Mouse (Mus musculus): ENCODE results near the gene Smad6.

Smad6 gene

GRCm38 (mm10) chr9:63959129-63959932 lies 62.5 kb downstream of the Smad6 start:
- DNase-seq (ENCODE audit: low read depth), result no peak

DNA sequence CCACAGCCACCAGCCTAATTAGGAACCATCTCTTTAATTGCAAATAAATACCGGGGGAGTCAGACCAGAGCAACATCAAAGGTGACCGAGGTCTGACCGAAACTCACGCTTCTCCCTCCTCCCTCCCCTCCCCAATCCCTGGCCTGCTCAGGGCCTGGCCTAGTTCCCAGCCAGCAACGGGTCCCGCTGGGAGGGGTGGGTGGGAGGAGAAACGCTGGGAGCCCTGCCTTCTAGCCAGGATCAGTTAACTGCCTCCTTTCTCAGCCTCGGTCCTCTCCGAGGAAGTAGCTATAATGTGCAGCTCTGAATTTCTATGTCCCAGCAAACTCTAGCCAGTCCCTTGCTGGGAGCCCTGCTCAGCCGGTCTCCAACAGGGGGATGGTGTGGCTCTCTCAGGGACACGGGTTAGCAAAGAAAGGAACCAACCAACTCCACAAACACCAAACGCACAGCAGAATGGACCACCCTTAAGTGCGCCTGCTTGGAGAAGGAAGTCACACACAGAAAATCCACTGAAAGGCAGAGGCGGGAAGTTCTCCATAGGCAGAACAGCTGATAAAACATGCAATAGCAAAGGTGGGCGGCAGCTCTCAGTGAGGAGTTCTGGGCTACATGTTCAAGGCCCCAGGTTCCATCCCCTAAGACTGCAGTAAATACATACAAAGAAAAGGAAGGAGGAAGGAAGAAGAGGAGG lies 63.4 kb downstream of the Smad6 start:
- DNase-seq (ENCODE audit: low read depth), result no peak

DNA sequence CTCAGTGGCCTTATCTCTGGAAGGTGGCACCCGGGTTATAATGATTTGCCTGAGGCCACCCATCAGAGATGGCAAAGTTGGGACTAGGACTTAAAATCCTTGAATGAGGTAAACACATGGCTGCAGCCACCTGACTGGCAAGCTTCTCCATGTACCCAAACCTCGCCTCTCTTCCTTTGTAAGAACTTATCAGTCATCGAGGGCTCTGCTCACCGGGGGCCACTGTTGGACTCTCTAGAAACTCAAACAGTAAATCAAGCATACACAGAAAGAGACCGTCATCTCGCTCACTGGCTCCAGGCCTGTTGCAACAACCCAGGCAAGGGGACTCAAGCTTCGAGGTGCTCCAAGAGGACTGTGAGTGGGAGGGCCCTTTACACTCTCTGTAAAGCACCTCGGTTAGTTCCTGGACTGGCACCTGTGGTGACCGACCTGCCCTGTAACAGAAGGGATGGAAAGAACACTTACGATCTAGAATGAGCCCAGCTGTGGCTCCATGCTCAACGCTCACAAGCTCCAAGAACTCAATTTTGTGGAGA lies 64.1 kb downstream of the Smad6 start:
- DNase-seq (ENCODE audit: low read depth), result no peak

DNA sequence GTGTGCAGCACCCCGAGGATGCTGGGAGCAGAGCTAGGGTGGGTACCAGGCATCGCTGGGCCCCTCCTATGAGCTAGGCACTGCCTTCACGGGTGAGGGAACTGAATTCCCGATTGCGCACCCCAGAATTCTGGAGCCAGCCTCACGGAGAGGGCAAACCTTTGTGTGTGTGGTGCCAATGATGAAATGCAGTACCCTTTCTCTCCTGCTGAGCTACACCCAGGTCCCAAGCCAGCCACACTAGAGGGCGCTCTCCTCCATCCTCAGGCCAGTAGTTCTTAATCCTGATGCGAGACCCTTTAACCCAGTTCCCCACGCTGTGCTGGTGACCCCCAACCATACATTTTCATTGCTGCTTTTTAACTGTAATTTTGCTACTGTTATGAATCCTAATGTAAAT lies 65.8 kb downstream of the Smad6 start:
- DNase-seq (ENCODE audit: low read depth), result peak; percentile 66

DNA sequence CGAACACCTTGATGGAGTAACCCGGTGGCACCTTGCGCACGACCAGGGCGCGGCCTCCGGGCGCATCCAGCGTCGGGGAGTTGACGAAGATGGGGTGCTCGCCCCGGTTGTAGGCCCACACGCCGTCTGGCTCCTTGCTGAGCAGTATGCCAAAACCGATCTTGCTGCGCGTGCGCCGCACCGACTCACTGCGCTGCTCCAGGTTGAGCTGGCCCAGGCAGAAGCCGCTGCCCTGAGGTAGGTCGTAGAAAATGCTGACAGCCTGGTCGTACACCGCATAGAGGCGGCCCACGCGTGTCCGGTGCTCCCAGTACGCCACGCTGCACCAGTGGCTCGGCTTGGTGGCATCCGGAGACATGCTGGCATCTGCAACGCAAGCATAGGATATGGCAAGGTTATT lies 68.2 kb downstream of the Smad6 start:
- no peak for DNase-seq (ENCODE audit: low read depth)

GRCm38 (mm10) chr9:63952591-63952990 lies 69.3 kb downstream of the Smad6 start:
- DNase-seq (ENCODE audit: low read depth), result no peak

DNA sequence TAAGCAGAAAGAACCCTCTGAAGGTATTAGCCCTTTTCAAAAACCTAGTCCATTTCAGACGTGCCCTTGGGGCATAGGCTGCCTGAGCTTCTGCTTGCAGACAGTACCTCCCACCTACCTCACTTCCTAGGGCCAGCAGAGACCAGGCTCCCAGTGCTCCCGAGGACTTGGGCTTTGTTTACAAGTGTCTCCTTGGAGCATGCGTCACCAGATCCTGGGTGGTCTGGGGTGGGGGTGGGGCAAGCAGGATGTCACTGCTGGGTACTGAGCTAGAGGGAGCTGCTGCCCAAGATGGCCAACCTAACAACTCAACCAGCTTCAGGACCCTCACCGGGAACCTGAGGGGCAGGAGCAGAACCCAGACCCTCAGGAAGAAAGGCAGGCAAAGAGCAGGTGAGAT lies 71.5 kb downstream of the Smad6 start:
- DNase-seq (ENCODE audit: low read depth), result no peak

GRCm38 (mm10) chr9:63949393-63949792 lies 72.5 kb downstream of the Smad6 start:
- DNase-seq (ENCODE audit: low read depth), result no peak

DNA sequence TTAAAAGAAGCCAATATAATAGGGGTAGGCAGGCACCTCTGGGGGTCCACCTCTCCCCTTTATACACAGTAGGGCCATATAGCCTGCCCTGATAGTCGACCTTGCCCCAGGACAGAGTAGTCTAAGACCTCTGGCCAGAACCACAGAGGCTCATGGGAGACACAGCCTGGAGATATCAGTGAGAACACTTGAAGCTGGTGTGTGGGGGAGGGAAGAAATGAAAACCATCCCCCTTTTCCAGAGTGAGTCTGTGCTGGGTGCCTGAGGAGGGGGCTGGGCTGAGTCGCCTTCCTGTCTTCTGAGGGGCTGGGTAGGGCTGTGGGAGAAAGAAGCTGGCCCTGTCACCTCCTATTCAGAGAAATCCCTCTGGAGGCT lies 79.3 kb downstream of the Smad6 start:
- no peak for DNase-seq (ENCODE audit: low read depth)

GRCm38 (mm10) chr9:63941747-63942607 lies 79.9 kb downstream of the Smad6 start:
- DNase-seq (ENCODE audit: low read depth), result no peak

GRCm38 (mm10) chr9:63936256-63936655 lies 85.6 kb downstream of the Smad6 start:
- no peak for DNase-seq (ENCODE audit: low read depth)

- DNase-seq (ENCODE audit: low read depth), result no peak
These were observed 88.8 kb downstream of the Smad6 start for GRCm38 (mm10) chr9:63933068-63933467.

- no peak for DNase-seq (ENCODE audit: low read depth)
These were observed 94.4 kb downstream of the Smad6 start for GRCm38 (mm10) chr9:63927340-63928049.

DNA sequence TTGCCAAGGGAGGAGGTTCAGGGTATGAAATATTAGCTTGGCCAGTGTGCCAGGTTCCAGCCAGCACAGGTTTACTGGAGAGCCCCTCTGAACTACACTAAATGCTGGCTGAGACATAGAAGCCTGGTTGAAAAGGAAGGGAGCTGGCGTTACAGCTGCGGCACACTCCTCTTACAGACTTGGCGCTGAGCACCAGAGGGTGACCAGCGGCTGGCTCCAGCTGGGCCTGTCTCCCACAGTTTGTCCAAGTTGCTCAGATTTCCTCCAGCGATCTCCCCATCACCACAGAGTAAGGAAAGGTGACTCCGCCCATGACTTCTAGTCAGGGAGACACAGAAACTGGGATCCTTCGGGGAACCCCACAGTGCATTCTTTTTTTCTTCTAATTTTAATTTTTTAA lies 95.5 kb downstream of the Smad6 start:
- no peak for DNase-seq (ENCODE audit: low read depth)

- no peak for DNase-seq (ENCODE audit: low read depth)
These were observed 98.6 kb downstream of the Smad6 start for GRCm38 (mm10) chr9:63923190-63923717.

DNA sequence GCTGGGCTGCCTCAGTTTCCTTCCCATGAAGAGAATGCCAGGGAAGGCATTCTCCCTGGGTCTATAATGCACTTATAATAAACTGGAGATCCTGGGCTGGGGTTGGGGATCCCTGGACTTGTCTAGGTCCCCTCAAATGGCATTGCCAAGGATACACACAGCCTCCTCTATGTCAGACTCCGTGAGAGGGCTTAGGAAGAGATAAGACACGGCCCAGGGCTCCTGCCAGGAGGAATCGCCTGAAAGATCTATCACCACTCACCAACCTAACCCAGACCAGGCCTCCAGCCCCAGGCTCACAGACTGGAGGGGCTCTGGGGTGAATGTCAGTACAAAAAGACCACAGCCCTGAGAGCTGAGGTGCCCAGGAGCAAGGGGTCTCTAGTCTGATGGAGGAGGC lies 102.2 kb downstream of the Smad6 start:
- DNase-seq (ENCODE audit: low read depth), result no peak

DNA sequence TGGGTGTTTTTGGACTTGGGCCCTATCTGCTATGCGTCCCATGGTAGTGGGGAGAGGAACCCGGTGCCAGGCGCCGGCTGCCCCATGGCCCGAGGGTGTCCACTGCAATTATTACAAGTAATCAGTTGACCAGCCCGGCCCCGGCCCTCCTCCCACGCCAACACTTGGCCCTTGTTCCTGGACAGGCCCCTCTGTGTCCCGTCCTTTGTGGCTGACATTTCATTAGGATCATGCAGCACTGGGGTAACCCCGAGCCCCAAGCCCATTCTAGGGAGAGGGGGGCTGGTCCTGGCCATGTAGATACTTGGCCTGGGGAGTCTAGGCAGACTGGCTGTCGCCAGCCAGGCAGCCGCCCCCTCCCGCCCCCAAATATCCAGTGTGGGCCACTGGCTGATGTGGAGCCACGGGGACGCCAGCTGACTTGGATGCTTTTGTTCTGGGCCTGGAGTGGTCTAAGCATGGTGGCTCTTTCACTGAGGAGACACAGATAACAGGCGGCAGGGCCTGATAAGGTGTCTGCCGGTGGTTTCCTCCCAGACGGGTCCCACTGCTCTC lies 102.8 kb downstream of the Smad6 start:
- no peak for DNase-seq (ENCODE audit: low read depth)

DNA sequence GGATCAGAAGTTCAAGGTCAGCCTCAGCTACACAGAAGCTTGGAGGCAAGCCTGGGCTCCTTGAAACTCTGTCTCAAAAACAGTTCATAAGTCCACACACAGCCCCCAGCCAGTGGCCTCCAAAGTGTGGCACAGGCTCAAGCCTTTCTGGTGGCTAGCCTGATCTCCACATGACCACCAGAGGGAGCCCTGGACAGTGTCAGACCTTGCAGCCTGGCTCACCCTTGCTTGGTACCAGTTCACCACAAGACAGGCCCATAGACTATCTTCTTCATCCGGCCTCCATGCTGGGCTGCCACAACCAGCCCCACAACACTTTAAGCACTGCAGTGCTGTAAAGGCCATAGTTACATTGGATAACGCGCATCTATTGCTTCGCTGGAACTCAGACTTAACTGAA lies 103.6 kb downstream of the Smad6 start:
- DNase-seq (ENCODE audit: low read depth), result peak; percentile 67

GRCm38 (mm10) chr9:63916441-63916840 lies 105.4 kb downstream of the Smad6 start:
- DNase-seq (ENCODE audit: low read depth), result no peak

- DNase-seq (ENCODE audit: low read depth), result peak; percentile 50
These were observed 105.9 kb downstream of the Smad6 start for GRCm38 (mm10) chr9:63915976-63916375.

DNA sequence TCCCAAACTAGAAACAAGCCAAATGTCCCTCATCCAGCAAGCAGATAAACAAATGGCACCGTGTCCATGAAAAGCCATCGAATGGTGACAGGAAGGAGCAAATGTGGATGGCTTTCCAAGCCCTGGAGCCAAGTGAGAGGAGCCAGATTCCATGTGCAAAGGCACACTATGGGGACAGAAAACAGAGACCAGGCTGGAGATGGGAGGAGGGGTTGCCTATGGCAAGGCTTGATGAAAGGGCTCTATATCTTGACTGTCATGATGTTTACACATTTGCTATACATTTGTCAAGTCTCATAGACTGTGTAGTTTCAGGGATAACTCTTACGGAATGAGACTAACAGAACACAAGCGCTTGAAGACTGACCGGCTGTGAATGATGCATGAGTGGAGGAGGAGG lies 106.9 kb downstream of the Smad6 start:
- no peak for DNase-seq (ENCODE audit: low read depth)

All from c-Kit-positive CD71-negative TER-119-negative erythroid progenitor cells, embryonic 14.5 days (primary cell).